20 mouse cellular contexts compared by ENCODE assay signal in genomic region chr10:86480711-86481110, GRCm38 (mm10). TPM values are rescaled to one million over a fixed set of nuclear protein-coding genes. Genes with fewer than 3 reads are reported as not detected.
DNase-seq lines count a peak whose midpoint lies in the region; ATAC-seq lines count a peak whose summit lies in the region.
"Had no signal": no experiment of that assay in that cellular context is flagged by ENCODE, and none has a peak within 500 bp of the region (broad histone marks: within the 10 kb centered on the region; RNA-seq: fewer than 3 reads in every experiment).

No protein-coding gene starts in this region.

- peak; percentile 96 for ATAC-seq in frontal cortex, adult (ENCODE audit: low TSS enrichment)
- ATAC-seq: forebrain, postnatal 0 days; intestine, postnatal 0 days; liver, embryonic 12.5 days; liver, postnatal 0 days had no signal

- no peak for DNase-seq in frontal cortex, postnatal 14 days (ENCODE audit: low spot score in 2 of 2)
- DNase-seq in layer of hippocampus, adult 9-11 months, result peak; percentile 39
- DNase-seq in layer of hippocampus, postnatal 14 days (ENCODE audit: low spot score in 2 of 2), result no peak
- DNase-seq in right cerebral cortex, postnatal 25 days, result peak; percentile 24
- DNase-seq in right cerebral cortex, postnatal 4 days, result no peak
- DNase-seq in MN1 (ENCODE audit: low spot score), result no peak
- DNase-seq: adrenal gland, adult 8-10 months; cerebellum, adult 8-10 months; cerebellum, postnatal 25 days; forebrain, postnatal 0 days; gastrocnemius, postnatal 10 days; heart, postnatal 10 days; kidney, adult 9 months; kidney, postnatal 10 days; liver, postnatal 0 days; lung, postnatal 4 days; thymus, postnatal 14 days had no signal

RNA-seq across cellular contexts. Expression of gene Syn3, which starts 18.0 kb away (rescaled TPM):
- 10 to 100 TPM; 27.1 to 28.4 TPM for total RNA-seq in layer of hippocampus, postnatal 14 days (2021)

Comparison
In these comparisons a context has a peak if more than half of its experiments do, and no peak if none do; other contexts are left out.
1. DNase-seq: peak in layer of hippocampus, adult 9-11 months (single experiment) and right cerebral cortex, postnatal 25 days (single experiment); none in frontal cortex, postnatal 14 days (0 of 2), layer of hippocampus, postnatal 14 days (0 of 2), right cerebral cortex, postnatal 4 days (single experiment) and MN1 (single experiment).